Mouse (Mus musculus): ENCODE results near the gene Krtap12-1. TPM values are rescaled to one million over a fixed set of nuclear protein-coding genes. Genes with fewer than 3 reads are reported as not detected.
"Not testable (repeated sequence)": the region's sequence is repeated elsewhere in the genome, so short reads cannot be mapped to it uniquely, and the experiment has no call there.

Krtap12-1 gene
- polyA plus RNA-seq (2015; fragmentation: Nextera tagmentation; extraction: Ambion mirVana), result not detected in 2 replicates

DNA sequence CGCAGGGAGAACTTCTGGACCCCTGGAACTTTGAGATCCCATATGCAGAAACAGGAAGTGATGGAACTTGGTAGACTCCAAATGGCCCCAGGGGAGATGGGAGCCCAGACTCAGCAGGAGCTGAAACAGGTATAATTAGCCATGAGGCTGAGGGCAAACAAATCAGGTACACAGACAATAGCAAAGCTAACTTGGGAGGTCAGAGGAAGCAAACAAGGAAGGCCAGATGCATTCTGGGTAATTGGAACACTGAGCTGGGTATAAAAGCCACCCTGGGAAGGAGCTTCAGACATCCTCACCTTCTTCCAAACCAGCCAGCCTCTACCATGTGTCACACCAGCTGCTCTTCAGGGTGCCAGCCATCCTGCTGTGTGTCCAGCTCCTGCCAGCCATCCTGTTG is at the start of gene Krtap12-1:
Gene Krtap12-1, plus strand, starts transcription at position 301 of the 400 bp plus-strand sequence.
- not testable (repeated sequence) for H3K27ac ChIP-seq (replicated peaks); H3K4me3 ChIP-seq; H3K9ac ChIP-seq; H3K4me1 ChIP-seq (replicated peaks); H3K27me3 ChIP-seq; H3K4me2 ChIP-seq; ATAC-seq (ENCODE audit: low FRiP score, low read depth); H3K9me3 ChIP-seq; H3K36me3 ChIP-seq
- WGBS, result 84% methylated on average over 1 of the region's 1 CpGs

DNA sequence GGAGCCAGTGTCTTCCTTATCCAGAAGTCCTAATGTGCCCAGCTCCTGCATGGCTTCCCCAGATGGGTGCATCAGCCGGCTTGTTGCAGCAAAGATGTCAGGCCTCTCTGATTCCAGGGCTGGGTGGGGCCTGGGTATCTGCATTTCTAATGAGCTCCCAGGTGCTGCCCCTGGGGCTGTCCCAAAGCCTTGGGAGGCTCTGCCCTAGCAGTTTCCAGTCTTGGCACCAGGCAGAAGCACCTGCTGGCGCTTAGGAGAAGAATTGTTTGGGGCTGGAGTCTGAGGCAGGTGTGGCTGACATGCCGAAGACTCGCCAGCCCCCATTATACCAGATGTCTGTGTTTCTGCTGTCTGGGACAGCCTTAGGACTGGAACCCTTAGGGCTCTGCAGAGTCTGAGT is 49.7 kb upstream of the Krtap12-1 start:
- Histone ChIP-seq H3K27me3 (0 out of 2 replicates have a peak, but pooled peaks cover 3% of the 10 kb centered on the region), H3K4me2 (no peak overlapping the region), H3K27ac (replicated peaks) (no peak overlapping the region), H3K9ac (no peak overlapping the region), H3K9me3 (no peaks in the 10 kb centered on the region), H3K4me1 (replicated peaks) (no peaks in the 10 kb centered on the region), H3K4me3 (no peak overlapping the region), H3K36me3 (no peaks in the 10 kb centered on the region)
- ATAC-seq (ENCODE audit: low FRiP score, low read depth), result no peak
- WGBS, result 73% methylated on average over 4 of the region's 4 CpGs

DNA sequence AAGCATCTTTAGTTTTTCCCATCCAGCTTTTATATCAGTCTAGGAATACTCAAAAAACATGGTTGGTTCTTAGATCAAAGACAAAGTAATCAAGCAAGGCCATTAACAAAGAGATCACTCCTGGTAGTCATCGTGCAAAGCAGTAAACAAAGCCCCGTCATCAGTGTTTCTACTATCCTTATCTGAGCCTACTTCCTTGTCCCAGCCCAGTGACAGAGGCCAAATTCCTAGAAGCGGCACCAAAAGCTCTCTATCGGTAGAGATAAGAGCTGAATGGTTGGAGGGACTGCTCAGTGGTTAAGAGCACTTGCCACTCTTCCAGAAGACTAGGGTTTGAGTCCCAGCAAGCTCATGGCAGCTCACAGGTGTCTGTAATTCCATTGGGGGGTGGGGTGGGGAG is 48.9 kb upstream of the Krtap12-1 start:
- no peak for ATAC-seq (ENCODE audit: low FRiP score, low read depth)
- Histone ChIP-seq H3K4me2 (no peak overlapping the region), H3K27me3 (peaks cover 11% of the 10 kb centered on the region; the same call in 1 of the 2 replicates), H3K9ac (no peak overlapping the region), H3K36me3 (no peaks in the 10 kb centered on the region), H3K4me1 (replicated peaks) (no peaks in the 10 kb centered on the region), H3K4me3 (no peak overlapping the region), H3K27ac (replicated peaks) (no peak overlapping the region), H3K9me3 (no peaks in the 10 kb centered on the region)
- 87% methylated on average over 4 of the region's 4 CpGs for WGBS

DNA sequence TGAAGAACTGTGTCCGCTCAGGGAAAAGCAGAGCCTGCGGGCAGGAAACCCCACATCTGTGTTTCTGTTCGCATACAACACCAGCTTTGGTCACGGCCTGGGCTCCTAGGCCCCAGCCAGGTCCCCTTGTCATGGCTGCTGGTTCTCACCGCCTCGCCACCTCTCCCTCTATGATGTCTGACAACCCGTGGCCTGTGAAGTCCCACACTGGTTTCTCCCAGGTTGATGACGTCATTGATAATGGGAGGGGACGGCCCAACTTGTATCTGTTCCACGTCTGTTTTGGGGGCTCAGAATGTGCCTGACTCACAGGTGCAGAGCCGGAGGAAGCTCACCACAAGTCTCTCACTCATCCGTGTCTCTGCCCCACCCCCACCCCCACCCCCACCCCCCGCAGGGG is 46.6 kb upstream of the Krtap12-1 start:
- Histone ChIP-seq H3K27ac (replicated peaks) (no peak overlapping the region), H3K36me3 (no peaks in the 10 kb centered on the region), H3K4me1 (replicated peaks) (peaks cover 11% of the 10 kb centered on the region), H3K4me2 (no peak overlapping the region), H3K27me3 (peaks cover 32% of the 10 kb centered on the region), H3K9ac (no peak overlapping the region), H3K4me3 (no peak overlapping the region), H3K9me3 (no peaks in the 10 kb centered on the region)
- 66% methylated on average over 13 of the region's 13 CpGs for WGBS
- no peak for ATAC-seq (ENCODE audit: low FRiP score, low read depth)

DNA sequence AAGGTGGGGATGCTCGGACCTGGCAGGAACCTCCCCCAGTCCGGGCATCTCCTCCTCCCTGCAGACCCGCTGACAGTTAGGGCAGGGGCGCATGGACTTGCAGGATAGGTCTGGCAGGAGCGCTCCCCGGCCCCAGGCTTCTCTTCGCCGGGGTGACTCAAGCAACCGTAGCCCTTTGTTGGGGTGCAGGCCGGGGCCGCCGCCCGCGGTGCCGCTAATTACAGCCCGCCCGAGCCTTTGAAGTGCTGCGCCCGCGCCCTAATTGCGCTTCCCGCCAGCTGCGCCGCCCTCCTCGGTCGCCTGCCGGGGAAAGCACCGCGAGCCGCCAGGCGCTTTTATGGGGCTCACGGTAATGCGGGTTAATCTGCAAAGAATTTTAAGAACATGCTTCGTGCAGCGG is 42.8 kb upstream of the Krtap12-1 start:
- Histone ChIP-seq H3K27ac (replicated peaks) (no peak overlapping the region), H3K9ac (peak overlapping the region; percentile 21; the same call in 1 of the 2 replicates), H3K9me3 (no peaks in the 10 kb centered on the region), H3K4me3 (peak overlapping the region; percentile 32), H3K27me3 (peaks cover 40% of the 10 kb centered on the region), H3K36me3 (no peaks in the 10 kb centered on the region), H3K4me1 (replicated peaks) (peaks cover 11% of the 10 kb centered on the region), H3K4me2 (peak overlapping the region; percentile 77)
- ATAC-seq (ENCODE audit: low FRiP score, low read depth), result no peak
- WGBS, result 1% methylated on average over 35 of the region's 35 CpGs

DNA sequence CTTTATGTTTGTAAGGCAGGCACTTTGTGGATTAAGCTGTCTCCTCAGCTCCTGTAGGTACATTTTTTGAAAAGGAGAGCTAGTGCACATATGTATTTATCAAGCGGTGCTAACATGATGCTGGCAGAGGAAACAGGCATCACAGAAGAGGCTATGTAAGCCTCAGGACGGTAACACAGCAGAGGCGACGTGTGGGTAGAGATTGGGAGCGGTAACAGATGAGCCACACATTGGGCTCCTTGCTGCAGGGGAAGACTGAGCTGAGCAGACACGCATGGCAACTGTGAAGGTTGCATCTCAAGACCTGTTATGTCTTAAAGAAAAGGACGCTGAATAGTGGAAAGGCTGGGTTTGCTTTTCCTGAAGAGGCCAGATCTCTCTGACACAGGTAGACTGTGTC is 37.4 kb upstream of the Krtap12-1 start:
- Histone ChIP-seq H3K27ac (replicated peaks) (no peak overlapping the region), H3K36me3 (no peaks in the 10 kb centered on the region), H3K9me3 (no peaks in the 10 kb centered on the region), H3K27me3 (peaks cover 38% of the 10 kb centered on the region), H3K9ac (no peak overlapping the region), H3K4me2 (no peak overlapping the region), H3K4me3 (no peak overlapping the region), H3K4me1 (replicated peaks) (peaks cover 16% of the 10 kb centered on the region)
- ATAC-seq (ENCODE audit: low FRiP score, low read depth), result no peak
- 76% methylated on average over 7 of the region's 7 CpGs for WGBS

DNA sequence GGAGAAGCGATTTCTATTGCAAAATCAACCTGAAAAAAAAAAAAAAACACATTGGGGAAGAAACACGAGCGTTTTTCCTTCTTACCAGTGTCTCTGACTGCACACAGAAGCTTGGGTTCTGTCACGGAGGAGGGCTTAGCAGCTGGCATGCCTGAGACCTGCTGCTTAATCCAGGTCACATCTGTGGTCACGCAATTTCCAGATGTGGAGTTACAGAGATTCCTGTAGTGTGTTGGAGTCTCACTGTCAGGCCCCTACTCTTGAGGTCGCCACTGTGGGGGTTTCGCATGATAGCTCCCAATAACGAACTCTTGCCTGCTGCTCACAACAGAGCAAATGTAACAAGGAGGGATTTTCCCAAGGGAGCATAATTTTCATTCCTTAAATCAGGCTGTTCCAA is 36.2 kb upstream of the Krtap12-1 start:
- ATAC-seq (ENCODE audit: low FRiP score, low read depth), result no peak
- Histone ChIP-seq H3K4me2 (no peak overlapping the region), H3K4me3 (no peak overlapping the region)

DNA sequence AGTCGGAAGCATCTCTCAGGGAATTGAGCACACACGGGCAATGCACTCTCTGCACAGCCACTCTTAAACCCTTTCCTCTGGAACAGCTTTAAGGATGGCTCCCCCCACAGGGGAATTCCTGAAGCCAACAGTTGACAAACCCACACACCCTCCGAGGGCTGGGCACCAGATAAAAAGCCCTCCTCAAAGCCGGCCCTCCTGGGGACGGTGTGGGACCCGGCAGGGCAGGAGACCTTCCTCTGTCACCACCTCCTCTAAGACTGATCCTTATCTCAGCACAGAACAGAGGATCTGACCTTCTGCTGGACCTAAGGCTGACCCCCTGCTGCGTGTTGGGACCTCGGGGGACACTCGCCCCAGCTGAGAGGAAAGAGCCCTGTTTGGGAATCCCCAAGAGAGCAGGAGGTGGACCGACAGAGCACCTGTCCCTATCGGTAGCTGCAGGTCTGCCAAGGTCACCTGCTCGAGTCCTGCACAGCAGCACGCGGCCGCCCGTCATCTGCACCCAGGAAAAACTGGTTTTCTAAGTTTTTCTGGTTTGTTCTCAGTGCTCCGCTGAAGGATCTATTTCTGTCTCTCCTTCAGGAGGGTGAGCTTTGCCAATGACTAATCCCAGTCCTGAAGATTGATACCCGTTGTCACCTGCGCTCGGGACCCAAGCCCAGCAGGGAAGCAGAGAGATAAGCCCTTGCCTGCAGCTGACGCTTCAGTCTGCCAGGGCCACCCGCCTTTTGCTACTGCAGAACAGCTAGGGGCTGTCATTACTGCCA is 34.3 kb upstream of the Krtap12-1 start, which contains the start of gene Tspear:
Gene Tspear, plus strand, starts transcription at position 675 of the 770 bp plus-strand sequence.
- Histone ChIP-seq H3K27ac (replicated peaks) (no peak within 1 kb of the TSS), H3K9ac (no peak within 1 kb of the TSS), H3K36me3 (no peaks in the 10 kb centered on the region), H3K4me1 (replicated peaks) (peaks cover 15% of the 10 kb centered on the region; the same call in 1 of the 2 replicates), H3K9me3 (no peaks in the 10 kb centered on the region), H3K4me2 (no peak within 1 kb of the TSS), H3K4me3 (no peak within 1 kb of the TSS), H3K27me3 (peaks cover 24% of the 10 kb centered on the region)
- ATAC-seq (ENCODE audit: low FRiP score, low read depth), result no peak
- WGBS, result 7% methylated on average over 22 of the region's 22 CpGs

More for the DNA sequence above, 36.2 kb upstream of the Krtap12-1 start:
- Histone ChIP-seq H3K9ac (no peak overlapping the region), H3K27me3 (peaks cover 28% of the 10 kb centered on the region), H3K27ac (replicated peaks) (no peak overlapping the region), H3K9me3 (no peaks in the 10 kb centered on the region), H3K36me3 (no peaks in the 10 kb centered on the region), H3K4me1 (replicated peaks) (peaks cover 15% of the 10 kb centered on the region; the same call in 1 of the 2 replicates)
- 37% methylated on average over 8 of the region's 8 CpGs for WGBS

DNA sequence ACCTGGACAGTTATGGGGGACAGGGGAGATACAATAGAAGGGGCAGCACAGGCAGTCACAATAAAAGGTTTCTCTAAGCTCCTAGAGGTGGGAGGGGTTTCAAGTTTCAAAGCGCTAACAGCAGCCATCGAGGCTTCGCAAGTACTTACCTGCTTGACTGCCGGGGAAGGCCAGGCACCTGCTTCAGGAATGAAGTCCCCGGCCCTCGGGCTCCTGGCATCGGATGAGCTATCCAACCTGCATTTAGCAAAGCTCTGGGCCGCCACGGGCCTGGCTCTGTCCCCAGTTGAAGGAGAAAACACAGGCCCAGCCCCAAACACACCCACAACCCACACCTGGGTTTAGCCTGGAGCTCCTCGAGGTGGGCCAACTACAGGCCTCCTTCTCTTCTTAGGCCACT is 33.4 kb upstream of the Krtap12-1 start:
- H3K27ac ChIP-seq (replicated peaks), result no peak overlapping the region
- H3K4me1 ChIP-seq (replicated peaks), result peaks cover 15% of the 10 kb centered on the region; the same call in 1 of the 2 replicates
- H3K27me3 ChIP-seq, result peaks cover 24% of the 10 kb centered on the region
- H3K36me3 ChIP-seq, result no peaks in the 10 kb centered on the region
- H3K4me3 ChIP-seq, result no peak overlapping the region
- no peak overlapping the region for H3K9ac ChIP-seq
- ATAC-seq (ENCODE audit: low FRiP score, low read depth), result no peak
- no peak overlapping the region for H3K4me2 ChIP-seq
- H3K9me3 ChIP-seq, result no peaks in the 10 kb centered on the region
- 40% methylated on average over 10 of the region's 10 CpGs for WGBS

DNA sequence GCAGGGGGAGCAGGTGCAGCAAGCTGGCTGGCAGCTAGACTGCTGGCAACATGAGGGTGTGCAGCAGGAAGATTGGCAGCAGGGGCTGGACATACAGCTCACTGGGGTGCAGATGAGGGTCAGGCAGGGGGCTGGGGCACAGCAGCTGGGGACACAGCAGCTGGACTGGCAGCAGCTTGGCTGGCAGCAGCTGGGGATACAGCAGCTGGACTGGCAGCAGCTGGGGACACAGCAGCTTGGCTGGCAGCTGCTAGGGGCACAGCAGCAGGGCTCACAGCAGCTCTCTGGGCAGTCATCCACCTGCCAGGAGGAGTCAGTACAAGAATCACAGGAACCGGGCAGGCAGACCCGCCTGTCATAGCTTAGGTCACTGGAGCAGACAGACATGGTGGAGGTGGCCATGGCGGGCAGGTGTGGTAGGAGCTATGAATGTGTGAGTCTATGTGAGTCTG is 30.0 kb upstream of the Krtap12-1 start, which contains the start of gene Gm19402:
Gene Gm19402, minus strand, starts transcription at position 402 of the 452 bp plus-strand sequence.
- not testable (repeated sequence) for H3K27ac ChIP-seq (replicated peaks); ATAC-seq (ENCODE audit: low FRiP score, low read depth); H3K4me2 ChIP-seq; H3K4me3 ChIP-seq; H3K9me3 ChIP-seq; H3K9ac ChIP-seq; H3K36me3 ChIP-seq
- H3K27me3 ChIP-seq, result peaks cover 21% of the 10 kb centered on the region
- WGBS, result 79% methylated on average over 3 of the region's 3 CpGs
- peaks cover 10% of the 10 kb centered on the region; the same call in 1 of the 2 replicates for H3K4me1 ChIP-seq (replicated peaks)

DNA sequence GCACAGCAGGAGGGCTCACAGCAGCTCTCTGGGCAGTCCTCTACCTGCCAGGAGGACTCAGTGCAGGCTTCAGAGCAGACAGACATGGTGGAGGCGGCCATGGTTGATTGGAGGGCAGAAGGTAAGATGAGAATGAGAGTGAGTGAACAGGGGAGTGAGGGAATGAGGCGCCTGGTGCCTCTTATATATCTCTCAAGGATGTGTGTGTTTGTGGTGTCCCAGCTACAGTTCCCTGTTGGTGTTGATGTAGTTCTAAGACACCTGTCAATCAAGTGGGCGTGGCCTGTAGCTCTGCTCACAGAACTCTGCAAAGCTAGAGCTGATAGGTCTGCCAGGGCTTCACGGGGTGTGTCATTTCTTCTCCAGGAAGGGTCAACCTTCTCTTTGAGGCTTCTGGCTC is 23.3 kb upstream of the Krtap12-1 start, which contains the start of gene Gm9508:
Gene Gm9508, minus strand, starts transcription at position 101 of the 400 bp plus-strand sequence.
- H3K27ac ChIP-seq (replicated peaks), result no peak within 1 kb of the TSS
- H3K4me3 ChIP-seq, result no peak within 1 kb of the TSS
- no peak within 1 kb of the TSS for H3K4me2 ChIP-seq
- H3K36me3 ChIP-seq, result no peaks in the 10 kb centered on the region
- no peaks in the 10 kb centered on the region for H3K27me3 ChIP-seq
- H3K9me3 ChIP-seq, result no peaks in the 10 kb centered on the region
- 43% methylated on average over 4 of the region's 4 CpGs for WGBS
- no peak for ATAC-seq (ENCODE audit: low FRiP score, low read depth)
- no peak within 1 kb of the TSS for H3K9ac ChIP-seq
- no peaks in the 10 kb centered on the region for H3K4me1 ChIP-seq (replicated peaks)

DNA sequence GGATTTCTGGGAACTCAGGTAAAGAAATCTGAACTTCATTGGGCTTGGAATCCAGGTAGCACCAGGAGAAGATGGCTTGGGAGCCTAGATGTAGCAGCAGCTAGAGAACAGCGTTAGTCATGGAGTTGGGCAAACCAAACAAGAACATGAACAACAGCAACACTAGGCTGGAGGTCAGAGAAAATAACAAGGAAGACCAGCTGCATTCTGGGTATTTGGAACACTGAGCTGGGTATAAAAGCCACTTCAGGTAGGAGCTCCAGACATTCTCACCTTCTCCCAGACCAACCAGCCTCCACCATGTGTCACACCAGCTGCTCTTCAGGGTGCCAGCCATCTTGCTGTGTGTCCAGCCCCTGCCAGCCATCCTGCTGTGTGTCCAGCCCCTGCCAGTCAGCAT is 14.1 kb upstream of the Krtap12-1 start, which contains the start of gene Gm10272:
Gene Gm10272, plus strand, starts transcription at position 301 of the 400 bp plus-strand sequence.
- no peak within 1 kb of the TSS for H3K4me3 ChIP-seq
- H3K36me3 ChIP-seq, result no peaks in the 10 kb centered on the region
- no peak within 1 kb of the TSS for H3K4me2 ChIP-seq
- 94% methylated on average over 1 of the region's 1 CpGs for WGBS
- H3K9ac ChIP-seq, result no peak within 1 kb of the TSS
- no peak within 1 kb of the TSS for H3K27ac ChIP-seq (replicated peaks)
- H3K4me1 ChIP-seq (replicated peaks), result no peaks in the 10 kb centered on the region
- no peaks in the 10 kb centered on the region for H3K9me3 ChIP-seq
- no peaks in the 10 kb centered on the region for H3K27me3 ChIP-seq
- no peak for ATAC-seq (ENCODE audit: low FRiP score, low read depth)
